Mouse (Mus musculus) left cerebral cortex, adult 11 months (tissue): ENCODE measurements at regions not wholly inside any gene's neighbourhood (a gene's known extent, or its start where the extent isn't known, plus 50 kb on each side); places are given as distances from the start of the nearest gene placed in this dataset.
"Not testable (repeated sequence)": the region's sequence is repeated elsewhere in the genome, so short reads cannot be mapped to it uniquely, and the experiment has no call there.

ENCODE experiments used
- DNase-seq: peaks from one replicate; pipeline ENCODE4 v3.0.0; 2022; ENCODE audit warnings: low spot score

GRCm38 (mm10) chr19:27028834-27029233 is 143.2 kb downstream of the Gm815 start:
- DNase-seq = no peak

GRCm38 (mm10) chr19:27031030-27031700 is 145.5 kb downstream of the Gm815 start:
- no peak for DNase-seq

GRCm38 (mm10) chr19:27032621-27033020 is 146.9 kb downstream of the Gm815 start:
- no peak for DNase-seq

GRCm38 (mm10) chr19:27038298-27038697 is 152.6 kb downstream of the Gm815 start:
- no peak for DNase-seq

GRCm38 (mm10) chr19:27040321-27041025 is 154.8 kb downstream of the Gm815 start:
- no peak for DNase-seq

- peak; percentile 54 for DNase-seq
Measured at GRCm38 (mm10) chr19:27066449-27067181, 149.7 kb upstream of the Vldlr start.

- DNase-seq = no peak
Measured at GRCm38 (mm10) chr19:27073281-27073680, 143.0 kb upstream of the Vldlr start.

- no peak for DNase-seq
Measured at GRCm38 (mm10) chr19:27075019-27075418, 141.3 kb upstream of the Vldlr start.

- DNase-seq = no peak
Measured at GRCm38 (mm10) chr19:27076920-27077512, 139.3 kb upstream of the Vldlr start.

GRCm38 (mm10) chr19:27087344-27087743 is 128.9 kb upstream of the Vldlr start:
- DNase-seq = no peak

GRCm38 (mm10) chr19:27087833-27088232 is 128.5 kb upstream of the Vldlr start:
- DNase-seq = no peak

- DNase-seq = no peak
Measured at GRCm38 (mm10) chr19:27089099-27089498, 127.2 kb upstream of the Vldlr start.

GRCm38 (mm10) chr19:27091603-27092002 is 124.7 kb upstream of the Vldlr start:
- DNase-seq = no peak

- DNase-seq = no peak
Measured at GRCm38 (mm10) chr19:27094777-27095478, 121.4 kb upstream of the Vldlr start.

GRCm38 (mm10) chr19:27099921-27100320 is 116.4 kb upstream of the Vldlr start:
- no peak for DNase-seq

GRCm38 (mm10) chr19:27110437-27110836 is 105.8 kb upstream of the Vldlr start:
- DNase-seq = no peak

- no peak for DNase-seq
Measured at GRCm38 (mm10) chr19:27120876-27121275, 95.4 kb upstream of the Vldlr start.

GRCm38 (mm10) chr19:27122348-27122747 is 93.9 kb upstream of the Vldlr start:
- no peak for DNase-seq

- peak; percentile 46 for DNase-seq
Measured at GRCm38 (mm10) chr19:27123334-27123733, 93.0 kb upstream of the Vldlr start.

- no peak for DNase-seq
Measured at GRCm38 (mm10) chr19:27123806-27124469, 92.3 kb upstream of the Vldlr start.

- not testable (repeated sequence) for DNase-seq
Measured at GRCm38 (mm10) chr19:27128501-27128900, 87.8 kb upstream of the Vldlr start.
